In genomic region chr10:62186882-62187281, GRCm38 (mm10) we compare ENCODE assay signal across 8 mouse cellular contexts. TPM values are rescaled to one million over a fixed set of nuclear protein-coding genes. Genes with fewer than 3 reads are reported as not detected.
DNase-seq lines count a peak whose midpoint lies in the region; ATAC-seq and TF ChIP-seq lines count a peak whose summit lies in the region.
"Had no signal": no experiment of that assay in that cellular context is flagged by ENCODE, and none has a peak within 500 bp of the region (broad histone marks: within the 10 kb centered on the region; RNA-seq: fewer than 3 reads in every experiment).

No protein-coding gene starts in this region.

- no peaks in the 10 kb centered on the region for H3K36me3 ChIP-seq in midbrain, embryonic 11.5 days (ENCODE audit: control insufficient read depth, insufficient read depth, low read length)
- H3K36me3 ChIP-seq in small intestine, adult 2 months (ENCODE audit: control insufficient read depth, insufficient read depth, low read length), result peaks cover 36% of the 10 kb centered on the region

- no peaks in the 10 kb centered on the region for H3K9me3 ChIP-seq in midbrain, embryonic 11.5 days (ENCODE audit: control insufficient read depth, low read length)
- H3K9me3 ChIP-seq: megakaryocyte, embryonic 14.5 days had no signal

- peak; percentile 97 for TF ChIP-seq CTCF in small intestine, adult 2 months (IDR thresholded peaks at IDR 0.05; ENCODE audit: extremely low read depth, insufficient read length, insufficient replicate concordance, low read depth, low read length)

- WGBS in midbrain, embryonic 11.5 days, result 21% methylated on average over 7 of the region's 7 CpGs
- 20% methylated on average over 7 of the region's 7 CpGs for WGBS in small intestine, adult 2 months

- H3K4me3 ChIP-seq in midbrain, embryonic 11.5 days (ENCODE audit: low read depth, low read length), result no peak overlapping the region
- no peak overlapping the region for H3K4me3 ChIP-seq in small intestine, adult 2 months (ENCODE audit: low read depth, low read length)
- H3K4me3 ChIP-seq: megakaryocyte, embryonic 14.5 days had no signal

- TF ChIP-seq POLR2A in small intestine, adult 2 months (IDR thresholded peaks at IDR 0.05; ENCODE audit: low read depth, low read length), result no peak

- intact Hi-C loops in left cerebral cortex, postnatal 36 days (cut with DNase I), result loop anchor here (1.0 to 10.0 kb wide), 2 partner anchors 56 to 228 kb away; no protein-coding TSS in a partner anchor

- ATAC-seq in midbrain, embryonic 11.5 days (ENCODE audit: low FRiP score), result peak; percentile 36; the same call in 1 of the 2 replicates

- H3K4me2 ChIP-seq in midbrain, embryonic 11.5 days, result no peak overlapping the region

- H3K4me1 ChIP-seq in midbrain, embryonic 11.5 days (ENCODE audit: control insufficient read depth, insufficient read depth, low read length), result no peaks in the 10 kb centered on the region
- H3K4me1 ChIP-seq in small intestine, adult 2 months (ENCODE audit: control insufficient read depth, insufficient read depth, insufficient read length, low read length), result no peaks in the 10 kb centered on the region

- H3K9ac ChIP-seq in midbrain, embryonic 11.5 days (ENCODE audit: low read length), result no peak overlapping the region

- no peak overlapping the region for H3K27ac ChIP-seq in midbrain, embryonic 11.5 days (ENCODE audit: low read depth, low read length)
- no peak overlapping the region for H3K27ac ChIP-seq in small intestine, adult 2 months (ENCODE audit: insufficient read depth, low read depth, low read length)

- H3K27me3 ChIP-seq in midbrain, embryonic 11.5 days (ENCODE audit: control insufficient read depth, insufficient read depth, low read length), result no peaks in the 10 kb centered on the region; the same call in 1 of the 2 replicates
- H3K27me3 ChIP-seq in small intestine, adult 2 months (ENCODE audit: control insufficient read depth, insufficient read depth, low read length), result no peaks in the 10 kb centered on the region

- peak; percentile 74 for DNase-seq in T-cell, adult 2 months (ENCODE audit: low spot score)
- peak; percentile 84 for DNase-seq in cerebellum, adult 9-10 months
- peak; percentile 81 to 83 for DNase-seq in frontal cortex, postnatal 25 days (ENCODE audit: low spot score in 2 of 2)
- DNase-seq in induced T-regulatory cell, adult 2 months (ENCODE audit: low read depth), result peak; percentile 76
- peak; percentile 62 to 78 for DNase-seq in left cerebral cortex, postnatal 36 days (ENCODE audit: low spot score in 2 of 2)
- peak; percentile 98 for DNase-seq in midbrain, embryonic 11.5 days (ENCODE audit: low spot score, missing footprints)

RNA-seq across cellular contexts. Expression of gene Fam241b, which starts 43.2 kb away (rescaled TPM):
- 10 to 100 TPM; 51.1 to 59.8 TPM for total RNA-seq in left cerebral cortex, postnatal 36 days (2021)
- polyA plus RNA-seq in midbrain, embryonic 11.5 days (2014; fragmentation: Nextera tagmentation; extraction: Ambion mirVana), result 7.1 and 7.6 TPM in 2 replicates
- 6.2 and 11.1 TPM in 2 replicates for polyA plus RNA-seq in small intestine, adult 2 months (2012; rRNA removed)

RNA-seq across cellular contexts. Expression of gene Tspan15, which starts 44.2 kb away (rescaled TPM):
- total RNA-seq in left cerebral cortex, postnatal 36 days (2021), result 10 to 100 TPM; 11.6 to 14.2 TPM
- 8.6 and 9.3 TPM in 2 replicates for polyA plus RNA-seq in midbrain, embryonic 11.5 days (2014; fragmentation: Nextera tagmentation; extraction: Ambion mirVana)
- polyA plus RNA-seq in small intestine, adult 2 months (2012; rRNA removed), result 179 and 504 TPM in 2 replicates

RNA-seq across cellular contexts. Expression of gene Neurog3, which starts 54.0 kb away (rescaled TPM):
- total RNA-seq in left cerebral cortex, postnatal 36 days (2021), result not detected
- polyA plus RNA-seq in midbrain, embryonic 11.5 days (2014; fragmentation: Nextera tagmentation; extraction: Ambion mirVana), result 0.34 and 0.37 TPM in 2 replicates
- polyA plus RNA-seq in small intestine, adult 2 months (2012; rRNA removed), result 1.7 and 2.3 TPM in 2 replicates

Comparison
In these comparisons a context has a peak if more than half of its experiments do, and no peak if none do; other contexts are left out.
1. RNA of gene Tspan15, which starts 44.2 kb away (polyA plus RNA-seq): 179 to 504 TPM in small intestine, adult 2 months; 8.6 to 9.3 TPM in midbrain, embryonic 11.5 days; every median in the first group is over 10 times any median in the second.
2. Peak in every context shown above with its lines, with median percentiles within 50 percentile points of each other: DNase-seq.